Mouse (Mus musculus) kidney, adult 18-20 months (tissue): ENCODE data around the gene Epha7.

Experiments
- DNase-seq: peaks from one replicate; pipeline ENCODE4 v3.0.0; 2021

Gene Epha7

GRCm38 (mm10) chr4:28901496-28901895 lies 88.6 kb downstream of the Epha7 start:
- no peak for DNase-seq

- no peak for DNase-seq
Observed at GRCm38 (mm10) chr4:28902004-28902704, 89.2 kb downstream of the Epha7 start.

GRCm38 (mm10) chr4:28906985-28907384 lies 94.1 kb downstream of the Epha7 start:
- DNase-seq: no peak

GRCm38 (mm10) chr4:28910127-28910526 lies 97.2 kb downstream of the Epha7 start:
- no peak for DNase-seq

- no peak for DNase-seq
Observed at GRCm38 (mm10) chr4:28912028-28912427, 99.1 kb downstream of the Epha7 start.

GRCm38 (mm10) chr4:28913613-28914012 lies 100.7 kb downstream of the Epha7 start:
- DNase-seq: no peak

- DNase-seq: no peak
Observed at GRCm38 (mm10) chr4:28920645-28921044, 107.7 kb downstream of the Epha7 start.

GRCm38 (mm10) chr4:28926072-28926471 lies 113.1 kb downstream of the Epha7 start:
- no peak for DNase-seq

- no peak for DNase-seq
Observed at GRCm38 (mm10) chr4:28933431-28933830, 120.5 kb downstream of the Epha7 start.

- DNase-seq: no peak
Observed at GRCm38 (mm10) chr4:28934802-28935201, 121.9 kb downstream of the Epha7 start.

- DNase-seq: no peak
Observed at GRCm38 (mm10) chr4:28935567-28935966, 122.6 kb downstream of the Epha7 start.

GRCm38 (mm10) chr4:28940710-28941109 lies 127.8 kb downstream of the Epha7 start:
- no peak for DNase-seq

- no peak for DNase-seq
Observed at GRCm38 (mm10) chr4:28944237-28944636, 131.3 kb downstream of the Epha7 start.

GRCm38 (mm10) chr4:28960889-28961560 lies 148.1 kb downstream of the Epha7 start:
- no peak for DNase-seq

- DNase-seq: no peak
Observed at GRCm38 (mm10) chr4:28967584-28968315, 154.8 kb downstream of the Epha7 start.

- DNase-seq: no peak
Observed at GRCm38 (mm10) chr4:28998462-28999286, 185.7 kb downstream of the Epha7 start.

- DNase-seq: no peak
Observed at GRCm38 (mm10) chr4:28999287-28999595, 186.3 kb downstream of the Epha7 start.

- DNase-seq: no peak
Observed at GRCm38 (mm10) chr4:29010333-29010732, 197.4 kb downstream of the Epha7 start.
